In the genomic region with DNA sequence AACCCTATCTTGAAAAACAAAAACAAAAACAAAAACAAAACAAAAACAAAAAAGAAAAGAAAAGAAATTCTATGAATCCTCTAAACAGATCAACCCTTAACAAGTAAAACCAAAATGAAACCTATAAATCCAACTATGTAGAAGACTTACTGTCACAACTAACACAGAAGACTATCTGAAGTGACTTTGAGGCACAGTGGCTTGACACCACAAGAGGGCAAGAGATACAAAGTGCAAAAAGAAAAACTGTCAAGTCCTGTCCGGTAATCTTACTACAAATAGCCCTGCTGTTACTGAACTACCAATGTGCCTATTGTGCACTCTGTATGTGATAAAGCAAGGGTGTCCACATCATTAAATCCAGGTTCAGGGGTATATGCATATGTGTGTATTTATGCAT, we compare ENCODE assay signal across 21 mouse cellular contexts.
"Had no signal": no experiment of that assay in that cellular context is flagged by ENCODE, and none has a peak within 500 bp of the region (broad histone marks: within the 10 kb centered on the region; RNA-seq: fewer than 3 reads in every experiment).

No protein-coding gene starts in this region.

- H3K27me3 ChIP-seq: lung, embryonic 15.5 days; midbrain, embryonic 13.5 days; neural tube, embryonic 13.5 days; stomach, embryonic 15.5 days had no signal

- H3K4me2 ChIP-seq: lung, embryonic 15.5 days; midbrain, embryonic 13.5 days; neural tube, embryonic 13.5 days; stomach, embryonic 15.5 days had no signal

- H3K9me3 ChIP-seq: megakaryocyte, embryonic 14.5 days; stomach, embryonic 15.5 days had no signal

- H3K4me1 ChIP-seq: lung, embryonic 15.5 days; midbrain, embryonic 10.5 days; midbrain, embryonic 13.5 days; stomach, embryonic 15.5 days had no signal

- ATAC-seq: midbrain, embryonic 13.5 days; midbrain, embryonic 16.5 days had no signal

- H3K9ac ChIP-seq: liver, embryonic 14.5 days; lung, embryonic 15.5 days; midbrain, embryonic 13.5 days; neural tube, embryonic 13.5 days; stomach, embryonic 15.5 days had no signal

- H3K27ac ChIP-seq: left cerebral cortex, adult 2 months; liver, embryonic 14.5 days; lung, embryonic 15.5 days; midbrain, embryonic 10.5 days; midbrain, embryonic 13.5 days; neural tube, embryonic 13.5 days; stomach, embryonic 15.5 days had no signal

- DNase-seq: kidney, adult 18-20 months; kidney, postnatal 10 days; kidney, postnatal 36 days; layer of hippocampus, postnatal 36 days; lung, adult 18-20 months; lung, postnatal 10 days; lung, postnatal 36 days; retina, postnatal 1 day; right cerebral cortex, postnatal 25 days; spleen, adult 18-20 months; thymus, postnatal 36 days had no signal

- H3K36me3 ChIP-seq: lung, embryonic 15.5 days; midbrain, embryonic 10.5 days; neural tube, embryonic 13.5 days; stomach, embryonic 15.5 days had no signal

- H3K4me3 ChIP-seq: left cerebral cortex, adult 2 months; lung, embryonic 15.5 days; megakaryocyte, embryonic 14.5 days; midbrain, embryonic 10.5 days; midbrain, embryonic 13.5 days; myocyte; neural tube, embryonic 13.5 days; stomach, embryonic 15.5 days had no signal
